Mouse (Mus musculus): ENCODE measurements around the gene Camk1d.

DNA sequence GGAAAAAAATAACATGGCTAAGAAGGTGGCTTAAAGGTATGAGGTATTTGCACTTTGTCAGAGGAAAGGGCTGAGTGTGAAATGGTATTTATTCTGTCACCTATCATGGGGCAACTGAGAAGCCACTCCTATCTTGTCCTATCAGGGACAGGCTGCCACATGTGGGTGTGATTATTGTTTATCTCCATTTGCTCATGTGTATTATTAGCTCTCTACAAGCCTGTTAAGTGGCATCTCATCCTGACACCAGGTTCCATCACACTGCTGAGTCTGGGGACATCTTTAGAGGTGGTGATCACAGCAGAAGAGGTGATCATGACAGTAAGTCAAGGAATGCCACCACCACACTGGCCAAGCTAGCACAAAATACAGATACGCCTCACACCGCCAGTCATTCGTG, 13.4 kb downstream of the Camk1d start:
- no peak for TF ChIP-seq POLR2A (IDR thresholded peaks at IDR 0.05; ENCODE audit: control insufficient read depth, extremely low read depth, insufficient read depth, low read length, poor library complexity)
- TF ChIP-seq CTCF (IDR thresholded peaks at IDR 0.05; ENCODE audit: borderline replicate concordance, control insufficient read depth, extremely low read depth, insufficient read depth, low read length, poor library complexity) = no peak
